Mouse (Mus musculus): ENCODE data around the gene Crkl. TPM values are rescaled to one million over a fixed set of nuclear protein-coding genes. Genes with fewer than 3 reads are reported as not detected.

Crkl gene
- polyA plus RNA-seq, 1 experiment from 2014 or later: 30.8 TPM

DNA sequence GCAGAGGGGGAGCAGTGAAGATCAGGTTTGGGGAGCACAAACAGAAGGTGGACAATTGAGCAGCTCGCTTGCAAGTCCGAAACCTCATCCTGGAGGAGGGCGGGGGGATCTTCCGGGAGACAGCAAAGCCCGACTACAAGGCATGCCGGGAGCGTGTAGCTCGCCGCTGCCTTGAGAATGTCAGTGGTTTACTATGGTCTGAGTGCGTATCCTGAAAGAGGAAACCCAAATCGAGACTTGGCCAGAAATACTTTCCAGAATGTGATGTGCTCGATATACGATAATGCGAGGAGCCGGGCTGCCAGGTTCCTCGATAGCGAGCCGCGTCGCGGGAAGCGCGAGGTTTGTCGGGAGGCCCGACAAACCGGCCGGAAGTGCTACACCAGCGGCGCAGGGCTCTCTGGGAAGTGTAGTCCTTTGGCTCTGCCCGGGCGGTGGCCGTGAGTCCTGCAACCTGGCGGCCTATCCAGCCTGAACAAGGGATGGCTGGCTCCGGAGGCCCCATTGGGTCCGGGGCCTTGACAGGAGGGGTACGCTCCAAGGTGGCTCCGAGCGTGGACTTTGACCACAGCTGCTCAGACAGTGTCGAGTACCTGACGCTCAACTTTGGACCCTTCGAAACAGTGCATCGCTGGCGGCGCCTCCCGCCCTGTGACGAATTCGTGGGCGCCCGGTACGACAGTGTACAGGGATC, 56.9 kb downstream of the Crkl start, which contains the start of gene Lztr1:
Gene Lztr1, plus strand, starts transcription at position 143 of the 694 bp plus-strand sequence.
- H3K27ac ChIP-seq: peak within 1 kb of the TSS; percentile 91
- peak within 1 kb of the TSS; percentile 76 for H3K4me3 ChIP-seq (replicated peaks)
- H3K4me2 ChIP-seq: peak within 1 kb of the TSS; percentile 74
- peaks cover 24% of the 10 kb centered on the region for H3K36me3 ChIP-seq
- peak within 1 kb of the TSS; percentile 75 for H3K9ac ChIP-seq
- ATAC-seq (ENCODE audit: low read depth) (peak; percentile 97), DNase-seq (peak; percentile 85)
- peaks cover 18% of the 10 kb centered on the region for H3K27me3 ChIP-seq
- peaks cover 33% of the 10 kb centered on the region for H3K4me1 ChIP-seq (replicated peaks)
- under 1% methylated on average over 50 of the region's 50 CpGs for WGBS (ENCODE audit: insufficient replicate concordance)
- no peaks in the 10 kb centered on the region for H3K9me3 ChIP-seq (replicated peaks)

DNA sequence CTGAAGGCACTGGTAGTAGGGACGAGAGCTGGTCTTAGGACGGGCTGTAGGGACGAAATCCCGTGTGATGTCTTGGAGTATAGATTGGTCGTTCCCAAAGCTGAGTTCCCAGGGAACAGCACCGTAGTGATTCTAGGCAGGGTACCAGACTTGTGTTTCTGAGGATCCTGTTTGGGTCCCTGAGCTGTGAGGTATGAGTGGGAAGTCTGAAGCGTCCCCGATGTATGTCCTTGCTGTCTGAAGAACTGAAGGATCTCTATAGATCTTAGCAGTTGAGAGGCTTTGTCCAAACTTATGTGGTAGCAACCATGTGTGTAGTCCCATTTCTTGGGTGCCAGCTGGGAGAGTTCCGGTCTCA, 57.4 kb downstream of the Crkl start:
- H3K9ac ChIP-seq: peak overlapping the region; percentile 75
- ATAC-seq (ENCODE audit: low read depth): no peak
- WGBS (ENCODE audit: insufficient replicate concordance): 7% methylated on average over 9 of the region's 9 CpGs
- H3K4me2 ChIP-seq: peak overlapping the region; percentile 74
- H3K27me3 ChIP-seq: peaks cover 18% of the 10 kb centered on the region
- peak overlapping the region; percentile 76 for H3K4me3 ChIP-seq (replicated peaks)
- peaks cover 29% of the 10 kb centered on the region for H3K36me3 ChIP-seq
- no peak for DNase-seq
- H3K9me3 ChIP-seq (replicated peaks): no peaks in the 10 kb centered on the region
- peaks cover 33% of the 10 kb centered on the region for H3K4me1 ChIP-seq (replicated peaks)
- peak overlapping the region; percentile 91 for H3K27ac ChIP-seq

DNA sequence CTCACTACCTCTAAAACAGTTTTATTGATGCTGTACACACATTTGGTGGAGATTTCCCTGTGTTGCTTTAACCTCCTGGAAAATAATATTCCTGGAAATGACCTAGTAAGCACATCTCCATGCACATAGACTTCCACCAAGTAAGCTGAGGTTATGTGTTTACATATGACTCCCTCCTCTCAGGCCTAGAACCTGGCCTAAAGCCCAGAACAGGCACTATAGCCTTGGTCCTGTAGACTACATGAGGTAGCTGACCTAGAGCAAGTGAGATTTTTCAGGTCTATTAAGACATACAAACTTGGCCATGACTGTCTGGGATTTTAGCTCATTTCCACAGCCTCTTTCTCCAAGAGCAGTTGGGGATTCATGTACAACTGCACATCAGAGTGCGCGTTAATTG, 58.4 kb downstream of the Crkl start:
- no peak for DNase-seq
- Histone ChIP-seq H3K4me3 (replicated peaks) (peak overlapping the region; percentile 76), H3K36me3 (peaks cover 36% of the 10 kb centered on the region), H3K27me3 (peaks cover 11% of the 10 kb centered on the region), H3K4me2 (peak overlapping the region; percentile 74), H3K27ac (peak overlapping the region; percentile 56), H3K9ac (peak overlapping the region; percentile 75), H3K9me3 (replicated peaks) (no peaks in the 10 kb centered on the region), H3K4me1 (replicated peaks) (peaks cover 33% of the 10 kb centered on the region)
- 99% methylated on average over 2 of the region's 2 CpGs for WGBS (ENCODE audit: insufficient replicate concordance)
- ATAC-seq (ENCODE audit: low read depth): no peak

DNA sequence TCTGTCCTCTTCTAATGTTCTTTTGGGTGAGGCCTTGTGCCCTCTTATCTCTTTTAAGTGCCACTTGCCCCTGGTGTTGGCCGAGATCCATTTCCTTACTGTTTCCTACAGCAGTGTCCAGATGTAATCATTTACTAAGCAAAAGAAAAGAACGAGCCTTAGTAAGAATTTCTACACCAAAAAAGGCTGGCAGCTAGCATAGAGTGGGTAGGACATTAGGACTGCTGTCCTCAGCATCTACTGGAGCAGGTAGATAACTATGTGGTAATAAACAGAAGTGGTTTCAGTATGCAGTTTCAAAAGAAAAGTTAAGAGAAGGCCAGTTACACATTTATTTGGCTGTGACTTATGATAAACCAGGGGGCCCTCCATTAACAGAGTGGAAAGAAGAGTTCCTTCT, 58.9 kb downstream of the Crkl start:
- ATAC-seq (ENCODE audit: low read depth) (no peak), DNase-seq (no peak)
- 0 out of 2 replicates have a peak overlapping the region, but pooled peaks have one; percentile 76 for H3K4me3 ChIP-seq (replicated peaks)
- no peaks in the 10 kb centered on the region for H3K9me3 ChIP-seq (replicated peaks)
- peaks cover 40% of the 10 kb centered on the region for H3K36me3 ChIP-seq
- WGBS (ENCODE audit: insufficient replicate concordance): 39% methylated on average over 2 of the region's 2 CpGs
- peaks cover 33% of the 10 kb centered on the region for H3K4me1 ChIP-seq (replicated peaks)
- peak overlapping the region; percentile 75 for H3K9ac ChIP-seq
- H3K27ac ChIP-seq: peak overlapping the region; percentile 56
- peak overlapping the region; percentile 74 for H3K4me2 ChIP-seq
- peaks cover 6% of the 10 kb centered on the region for H3K27me3 ChIP-seq

DNA sequence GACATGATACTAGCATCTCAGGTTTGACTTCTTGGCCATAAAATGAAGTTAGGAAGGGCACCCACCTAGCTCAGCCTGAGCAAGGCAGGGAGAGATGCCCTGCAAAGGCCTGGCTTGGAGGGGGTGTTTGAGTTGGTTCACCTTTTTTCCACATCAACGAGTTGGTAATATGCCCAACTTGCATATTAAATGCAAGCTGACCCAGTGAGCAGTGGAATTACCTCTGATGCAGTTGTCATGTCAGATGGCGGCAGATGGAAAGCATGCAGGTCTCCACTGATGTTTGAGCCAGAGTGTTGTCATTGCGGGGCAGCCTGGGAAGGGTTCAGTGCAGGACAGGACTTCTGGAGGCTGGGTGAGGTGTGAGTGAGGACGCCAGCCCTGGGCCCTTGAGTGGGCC, 59.6 kb downstream of the Crkl start:
- no peak overlapping the region for H3K4me2 ChIP-seq
- no peaks in the 10 kb centered on the region for H3K9me3 ChIP-seq (replicated peaks)
- 82% methylated on average over 4 of the region's 4 CpGs for WGBS (ENCODE audit: insufficient replicate concordance)
- H3K27me3 ChIP-seq: no peaks in the 10 kb centered on the region
- DNase-seq (no peak), ATAC-seq (ENCODE audit: low read depth) (no peak)
- peaks cover 47% of the 10 kb centered on the region for H3K36me3 ChIP-seq
- no peak overlapping the region for H3K9ac ChIP-seq
- H3K4me3 ChIP-seq (replicated peaks): no peak overlapping the region
- 0 out of 2 replicates have a peak overlapping the region, but pooled peaks have one; percentile 56 for H3K27ac ChIP-seq
- H3K4me1 ChIP-seq (replicated peaks): peaks cover 33% of the 10 kb centered on the region

DNA sequence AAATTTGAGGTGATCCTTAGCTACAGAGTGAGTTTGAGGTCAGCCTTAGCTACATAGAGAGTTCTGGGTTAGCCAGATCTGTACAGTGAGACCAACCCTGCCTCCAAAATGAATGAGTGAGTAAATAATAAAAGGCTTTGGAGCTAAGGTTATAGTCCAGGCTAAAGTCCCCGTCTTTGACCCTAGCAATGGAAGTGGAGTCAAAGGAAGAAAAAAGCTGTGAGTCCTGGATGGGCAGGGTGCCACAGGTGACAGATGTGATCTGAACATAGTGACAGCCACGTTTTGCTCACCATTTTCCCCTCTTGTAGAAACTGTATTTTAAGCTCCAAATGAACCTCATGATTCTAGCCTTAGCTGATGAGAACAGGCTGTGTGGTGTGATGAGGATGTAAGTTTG, 67.1 kb downstream of the Crkl start:
- ATAC-seq (ENCODE audit: low read depth): no peak
- no peaks in the 10 kb centered on the region for H3K4me1 ChIP-seq (replicated peaks)
- H3K36me3 ChIP-seq: peaks cover 87% of the 10 kb centered on the region
- no peak overlapping the region for H3K4me3 ChIP-seq (replicated peaks)
- no peak overlapping the region for H3K4me2 ChIP-seq
- no peaks in the 10 kb centered on the region for H3K9me3 ChIP-seq (replicated peaks)
- 64% methylated on average over 2 of the region's 2 CpGs for WGBS (ENCODE audit: insufficient replicate concordance)
- DNase-seq: no peak
- H3K27me3 ChIP-seq: no peaks in the 10 kb centered on the region
- no peak overlapping the region for H3K27ac ChIP-seq
- no peak overlapping the region for H3K9ac ChIP-seq

DNA sequence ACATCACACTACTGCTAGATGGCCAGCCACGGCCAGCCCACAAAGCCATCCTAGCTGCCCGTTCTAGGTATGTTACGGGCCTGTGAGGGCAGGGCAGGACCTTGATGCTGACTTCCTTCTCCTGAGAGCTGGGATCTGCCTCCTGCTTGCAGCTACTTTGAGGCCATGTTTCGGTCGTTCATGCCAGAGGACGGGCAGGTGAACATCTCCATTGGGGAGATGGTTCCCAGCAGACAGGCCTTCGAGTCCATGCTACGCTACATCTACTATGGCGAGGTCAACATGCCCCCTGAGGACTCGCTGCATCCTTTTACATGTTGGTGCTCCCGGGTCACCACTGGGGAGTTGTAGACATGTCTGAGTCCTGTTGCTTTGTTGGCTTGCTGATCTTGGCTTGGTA, 72.4 kb downstream of the Crkl start:
- H3K4me3 ChIP-seq (replicated peaks): no peak overlapping the region
- H3K27ac ChIP-seq: no peak overlapping the region
- H3K9ac ChIP-seq: no peak overlapping the region
- no peak for ATAC-seq (ENCODE audit: low read depth)
- H3K4me2 ChIP-seq: no peak overlapping the region
- WGBS (ENCODE audit: insufficient replicate concordance): 84% methylated on average over 11 of the region's 11 CpGs
- no peak for DNase-seq
- peaks cover 97% of the 10 kb centered on the region for H3K36me3 ChIP-seq
- no peaks in the 10 kb centered on the region for H3K27me3 ChIP-seq
- H3K4me1 ChIP-seq (replicated peaks): peaks cover 4% of the 10 kb centered on the region
- no peaks in the 10 kb centered on the region for H3K9me3 ChIP-seq (replicated peaks)

DNA sequence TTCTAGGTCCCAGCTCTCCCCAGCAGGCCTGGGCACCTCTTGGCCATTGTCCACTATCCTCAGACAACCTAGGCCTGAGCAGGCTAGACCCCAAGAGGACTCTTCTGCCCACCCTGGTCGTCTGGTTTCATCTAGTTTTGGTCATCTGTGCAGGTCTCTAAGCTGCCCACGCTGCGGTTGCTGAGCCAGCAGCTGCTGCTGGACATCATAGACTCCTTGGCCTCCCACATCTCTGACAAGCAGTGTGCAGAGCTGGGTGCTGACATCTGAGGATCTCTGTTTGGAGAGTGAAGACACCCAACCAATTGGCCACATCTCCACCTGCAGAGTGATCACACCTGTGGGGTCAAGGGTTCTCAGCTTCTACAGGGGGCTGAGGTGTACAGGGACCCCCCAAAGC, 73.7 kb downstream of the Crkl start:
- WGBS (ENCODE audit: insufficient replicate concordance): 76% methylated on average over 3 of the region's 3 CpGs
- Histone ChIP-seq H3K27me3 (no peaks in the 10 kb centered on the region), H3K9me3 (replicated peaks) (no peaks in the 10 kb centered on the region), H3K4me2 (no peak overlapping the region), H3K4me1 (replicated peaks) (peaks cover 16% of the 10 kb centered on the region), H3K27ac (no peak overlapping the region), H3K9ac (no peak overlapping the region), H3K4me3 (replicated peaks) (no peak overlapping the region), H3K36me3 (peaks cover 85% of the 10 kb centered on the region)
- ATAC-seq (ENCODE audit: low read depth) (no peak), DNase-seq (no peak)

DNA sequence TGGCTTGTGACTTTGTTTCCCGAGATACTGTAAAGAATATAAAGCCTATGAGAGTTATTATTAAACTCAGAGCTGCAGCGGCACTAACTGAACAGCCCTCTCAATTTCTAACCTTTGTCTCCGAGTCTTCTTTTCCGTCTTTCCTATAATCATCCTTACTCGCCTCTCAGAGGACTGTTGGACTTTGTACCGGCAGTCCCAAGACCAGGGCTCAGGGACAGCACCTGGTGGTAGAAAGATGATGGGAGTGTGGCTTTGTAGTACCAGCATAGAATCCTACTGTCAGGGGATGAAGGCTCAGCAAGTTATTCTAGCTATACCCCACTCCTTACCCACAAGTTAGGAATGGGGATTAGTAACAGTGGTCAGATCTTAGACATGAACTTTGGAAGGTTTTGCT, 74.4 kb downstream of the Crkl start:
- Histone ChIP-seq H3K27me3 (no peaks in the 10 kb centered on the region), H3K36me3 (peaks cover 78% of the 10 kb centered on the region), H3K9me3 (replicated peaks) (no peaks in the 10 kb centered on the region), H3K4me2 (no peak overlapping the region), H3K9ac (no peak overlapping the region), H3K4me3 (replicated peaks) (no peak overlapping the region), H3K4me1 (replicated peaks) (peaks cover 16% of the 10 kb centered on the region), H3K27ac (no peak overlapping the region)
- WGBS (ENCODE audit: insufficient replicate concordance): 84% methylated on average over 6 of the region's 6 CpGs
- no peak for ATAC-seq (ENCODE audit: low read depth)
- DNase-seq: no peak

DNA sequence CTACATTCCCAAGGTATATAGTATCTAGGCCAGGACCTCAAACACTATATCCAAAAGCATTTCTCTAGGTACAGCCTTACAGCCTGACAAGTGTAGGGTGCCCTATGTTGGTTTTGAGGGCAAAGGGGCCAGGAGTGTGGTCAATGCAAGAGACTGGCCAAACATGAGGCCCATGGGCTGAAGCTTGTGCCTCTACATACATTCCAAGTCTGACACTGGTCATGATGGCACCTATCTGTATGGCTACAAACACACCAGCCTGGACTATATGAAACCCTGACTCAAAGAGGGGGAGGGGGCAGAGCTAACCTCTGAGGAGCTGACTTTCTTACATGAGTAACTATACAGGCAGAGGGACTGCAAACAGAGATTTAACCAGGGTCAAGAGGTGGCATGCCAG, 75.8 kb downstream of the Crkl start:
- ATAC-seq (ENCODE audit: low read depth): no peak
- Histone ChIP-seq H3K4me1 (replicated peaks) (peaks cover 28% of the 10 kb centered on the region), H3K36me3 (peaks cover 65% of the 10 kb centered on the region), H3K27me3 (no peaks in the 10 kb centered on the region), H3K9ac (no peak overlapping the region), H3K27ac (no peak overlapping the region), H3K4me2 (no peak overlapping the region), H3K4me3 (replicated peaks) (no peak overlapping the region), H3K9me3 (replicated peaks) (no peaks in the 10 kb centered on the region)
- no peak for DNase-seq

DNA sequence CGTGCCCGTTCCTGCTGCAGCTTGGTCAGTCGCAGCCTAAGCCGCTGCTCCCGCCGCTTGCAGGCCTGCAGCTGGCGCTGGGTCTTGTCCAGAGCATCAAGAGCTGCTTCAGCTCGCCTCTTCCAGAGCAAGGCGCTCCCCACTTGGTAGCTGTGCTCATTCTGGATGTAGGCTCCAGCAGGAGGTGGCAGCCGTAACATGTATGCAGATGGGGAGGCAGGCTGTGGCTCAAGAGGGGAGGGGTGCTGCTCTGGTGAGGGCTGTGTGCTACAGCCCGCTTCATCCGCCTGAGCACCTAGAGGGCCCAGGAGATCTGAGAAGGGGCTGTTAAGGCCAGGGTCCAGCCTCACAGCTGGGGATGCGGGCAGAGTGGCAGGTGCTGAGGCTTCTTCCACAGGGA, 76.5 kb downstream of the Crkl start:
- Histone ChIP-seq H3K9ac (no peak overlapping the region), H3K36me3 (peaks cover 58% of the 10 kb centered on the region), H3K9me3 (replicated peaks) (no peaks in the 10 kb centered on the region), H3K4me1 (replicated peaks) (peaks cover 30% of the 10 kb centered on the region), H3K4me3 (replicated peaks) (no peak overlapping the region), H3K27ac (no peak overlapping the region), H3K27me3 (no peaks in the 10 kb centered on the region), H3K4me2 (no peak overlapping the region)
- DNase-seq (no peak), ATAC-seq (ENCODE audit: low read depth) (no peak)
- WGBS (ENCODE audit: insufficient replicate concordance): 85% methylated on average over 13 of the region's 13 CpGs

DNA sequence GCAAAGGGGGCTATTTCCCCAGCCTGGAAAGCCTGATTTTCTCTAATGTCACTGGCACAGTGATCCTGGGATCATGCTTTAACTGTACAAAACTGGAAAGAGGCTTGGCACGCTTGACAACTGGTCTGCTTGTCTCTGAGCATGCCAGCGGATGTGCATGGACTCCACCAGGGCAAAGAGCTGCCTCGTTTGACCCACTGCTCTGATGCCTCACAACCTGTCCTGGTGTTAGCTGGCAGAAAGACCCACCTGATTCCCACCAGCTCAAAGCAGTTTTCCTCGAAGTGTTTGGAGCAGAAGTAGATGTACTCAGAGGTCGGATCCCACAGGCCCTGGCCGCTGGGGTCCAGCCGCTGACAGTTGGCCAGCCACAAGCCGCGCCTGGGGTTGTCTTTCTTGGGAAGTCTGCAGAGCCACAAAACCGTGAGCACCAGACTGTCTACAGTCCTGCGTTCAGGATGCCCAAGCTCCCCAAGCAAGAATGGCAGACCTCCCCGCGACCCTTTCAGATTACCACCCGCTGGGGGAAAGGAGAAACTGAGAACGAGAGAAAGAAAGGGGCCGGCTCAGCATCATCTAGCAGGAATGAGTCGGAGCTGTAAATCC, 78.3 kb downstream of the Crkl start:
- Histone ChIP-seq H3K27ac (peak overlapping the region; percentile 94), H3K4me1 (replicated peaks) (peaks cover 30% of the 10 kb centered on the region), H3K27me3 (no peaks in the 10 kb centered on the region), H3K36me3 (peaks cover 42% of the 10 kb centered on the region), H3K4me3 (replicated peaks) (peak overlapping the region; percentile 71), H3K4me2 (peak overlapping the region; percentile 86), H3K9me3 (replicated peaks) (no peaks in the 10 kb centered on the region), H3K9ac (peak overlapping the region; percentile 88)
- peak; percentile 8 for DNase-seq
- ATAC-seq (ENCODE audit: low read depth): no peak
- WGBS (ENCODE audit: insufficient replicate concordance): 12% methylated on average over 17 of the region's 17 CpGs
